Mouse (Mus musculus): ENCODE measurements around the gene Cuedc1.

The Cuedc1 gene

GRCm38 (mm10) chr11:88118091-88118440 is 20.2 kb downstream of the Cuedc1 start:
- 73% methylated on average over 6 of the region's 6 CpGs for WGBS

- 47% methylated on average over 8 of the region's 8 CpGs for WGBS
Measured at GRCm38 (mm10) chr11:88118817-88119642, 21.2 kb downstream of the Cuedc1 start.

GRCm38 (mm10) chr11:88122545-88122944 is 24.7 kb downstream of the Cuedc1 start:
- 74% methylated on average over 5 of the region's 5 CpGs for WGBS

GRCm38 (mm10) chr11:88123021-88123420 is 25.2 kb downstream of the Cuedc1 start:
- WGBS, result 90% methylated on average over 5 of the region's 5 CpGs

GRCm38 (mm10) chr11:88123731-88124130 is 25.9 kb downstream of the Cuedc1 start:
- WGBS, result 72% methylated on average over 6 of the region's 6 CpGs

GRCm38 (mm10) chr11:88125483-88125882 is 27.6 kb downstream of the Cuedc1 start:
- 88% methylated on average over 7 of the region's 7 CpGs for WGBS

GRCm38 (mm10) chr11:88126306-88126793 is 28.5 kb downstream of the Cuedc1 start:
- 65% methylated on average over 5 of the region's 5 CpGs for WGBS

- WGBS, result 98% methylated on average over 9 of the region's 9 CpGs
Measured at GRCm38 (mm10) chr11:88128461-88128860, 30.6 kb downstream of the Cuedc1 start.

GRCm38 (mm10) chr11:88129281-88129680 is 31.4 kb downstream of the Cuedc1 start:
- WGBS, result 88% methylated on average over 3 of the region's 3 CpGs

- 80% methylated on average over 10 of the region's 10 CpGs for WGBS
Measured at GRCm38 (mm10) chr11:88129935-88130334, 32.1 kb downstream of the Cuedc1 start.

- 45% methylated on average over 8 of the region's 8 CpGs for WGBS
Measured at GRCm38 (mm10) chr11:88131847-88132246, 34.0 kb downstream of the Cuedc1 start.

- WGBS, result 77% methylated on average over 7 of the region's 7 CpGs
Measured at GRCm38 (mm10) chr11:88135218-88135617, 37.4 kb downstream of the Cuedc1 start.

- WGBS, result 83% methylated on average over 12 of the region's 12 CpGs
Measured at GRCm38 (mm10) chr11:88137814-88138425, 40.1 kb downstream of the Cuedc1 start.

GRCm38 (mm10) chr11:88139256-88139861 is 41.5 kb downstream of the Cuedc1 start:
- 35% methylated on average over 20 of the region's 20 CpGs for WGBS

GRCm38 (mm10) chr11:88140066-88141060 is 42.5 kb downstream of the Cuedc1 start:
- WGBS, result 47% methylated on average over 13 of the region's 13 CpGs

GRCm38 (mm10) chr11:88142362-88142761 is 44.5 kb downstream of the Cuedc1 start:
- 83% methylated on average over 8 of the region's 8 CpGs for WGBS

- 61% methylated on average over 4 of the region's 4 CpGs for WGBS
Measured at GRCm38 (mm10) chr11:88144100-88144499, 46.2 kb downstream of the Cuedc1 start.

GRCm38 (mm10) chr11:88145214-88146006 is 47.6 kb downstream of the Cuedc1 start:
- WGBS, result 84% methylated on average over 13 of the region's 13 CpGs

GRCm38 (mm10) chr11:88146264-88147060 is 48.6 kb downstream of the Cuedc1 start:
- WGBS, result 62% methylated on average over 12 of the region's 12 CpGs

- 90% methylated on average over 5 of the region's 5 CpGs for WGBS
Measured at GRCm38 (mm10) chr11:88147388-88147787, 49.5 kb downstream of the Cuedc1 start.
